In genomic region chr7:30291215-30292131, GRCm38 (mm10) we compare ENCODE assay signal across 8 mouse cellular contexts. TPM values are rescaled to one million over a fixed set of nuclear protein-coding genes. Genes with fewer than 3 reads are reported as not detected.
DNase-seq lines count a peak whose midpoint lies in the region; ATAC-seq lines count a peak whose summit lies in the region.

Gene Clip3, plus strand, starts transcription at chr7:30291728.

- DNase-seq in 3T3-L1 (ENCODE audit: low read depth, low spot score) = peak; percentile 69
- peak; percentile 67 for DNase-seq in adrenal gland, postnatal 25 days
- peak; percentile 90 to 91 for DNase-seq in kidney, postnatal 4 days
- no peak for DNase-seq in liver, embryonic 13.5 days
- peak; percentile 79 for DNase-seq in ovary, postnatal 14 days (ENCODE audit: low spot score)
- peak; percentile 56 for DNase-seq in urinary bladder, postnatal 25 days (ENCODE audit: low spot score)

- no peaks in the 10 kb centered on the region for H3K27me3 ChIP-seq in embryonic facial prominence, embryonic 15.5 days
- H3K27me3 ChIP-seq in heart, embryonic 11.5 days (ENCODE audit: control insufficient read depth, insufficient read depth, low read length) = peaks cover 6% of the 10 kb centered on the region
- H3K27me3 ChIP-seq in liver, embryonic 13.5 days = peaks cover 33% of the 10 kb centered on the region

- 6% methylated on average over 35 of the region's 35 CpGs for WGBS in embryonic facial prominence, embryonic 15.5 days
- WGBS in heart, embryonic 11.5 days (ENCODE audit: insufficient replicate concordance) = 9% methylated on average over 35 of the region's 35 CpGs
- WGBS in liver, embryonic 13.5 days (ENCODE audit: insufficient replicate concordance) = 9% methylated on average over 35 of the region's 35 CpGs

- peak within 1 kb of the TSS; percentile 75 for H3K4me3 ChIP-seq in embryonic facial prominence, embryonic 15.5 days (replicated peaks)
- peak within 1 kb of the TSS; percentile 63 for H3K4me3 ChIP-seq in heart, embryonic 11.5 days (ENCODE audit: low read depth, low read length)
- peak within 1 kb of the TSS; percentile 35 for H3K4me3 ChIP-seq in liver, embryonic 13.5 days (replicated peaks)

- peaks cover 14% of the 10 kb centered on the region for H3K36me3 ChIP-seq in embryonic facial prominence, embryonic 15.5 days
- no peaks in the 10 kb centered on the region; the same call in 1 of the 2 replicates for H3K36me3 ChIP-seq in heart, embryonic 11.5 days (ENCODE audit: control insufficient read depth, insufficient read depth, low read length)
- H3K36me3 ChIP-seq in liver, embryonic 13.5 days = no peaks in the 10 kb centered on the region

- no peaks in the 10 kb centered on the region for H3K9me3 ChIP-seq in embryonic facial prominence, embryonic 15.5 days (replicated peaks)
- H3K9me3 ChIP-seq in heart, embryonic 11.5 days (replicated peaks; ENCODE audit: control insufficient read depth, low read length) = no peaks in the 10 kb centered on the region
- no peaks in the 10 kb centered on the region for H3K9me3 ChIP-seq in liver, embryonic 13.5 days (replicated peaks)

- peak within 1 kb of the TSS; percentile 71 for H3K27ac ChIP-seq in embryonic facial prominence, embryonic 15.5 days (replicated peaks)
- peak within 1 kb of the TSS; percentile 10; the same call in 1 of the 2 replicates for H3K27ac ChIP-seq in heart, embryonic 11.5 days (ENCODE audit: low read depth, low read length)
- no peak within 1 kb of the TSS for H3K27ac ChIP-seq in liver, embryonic 13.5 days

- H3K4me1 ChIP-seq in embryonic facial prominence, embryonic 15.5 days = peaks cover 21% of the 10 kb centered on the region
- peaks cover 6% of the 10 kb centered on the region for H3K4me1 ChIP-seq in heart, embryonic 11.5 days (ENCODE audit: control insufficient read depth, insufficient read depth, low read length)
- no peaks in the 10 kb centered on the region for H3K4me1 ChIP-seq in liver, embryonic 13.5 days (replicated peaks)

- peak within 1 kb of the TSS; percentile 78 for H3K4me2 ChIP-seq in embryonic facial prominence, embryonic 15.5 days (replicated peaks)
- H3K4me2 ChIP-seq in heart, embryonic 11.5 days = peak within 1 kb of the TSS; percentile 69
- H3K4me2 ChIP-seq in liver, embryonic 13.5 days = peak within 1 kb of the TSS; percentile 29

- peak; percentile 76 for ATAC-seq in embryonic facial prominence, embryonic 15.5 days (ENCODE audit: insufficient number of reproducible peaks, low FRiP score, low TSS enrichment, low read depth)
- ATAC-seq in heart, embryonic 11.5 days (replicated peaks; ENCODE audit: insufficient number of reproducible peaks, low FRiP score, low TSS enrichment) = peak; percentile 39; the same call in 1 of the 2 replicates
- ATAC-seq in liver, embryonic 13.5 days (ENCODE audit: low read depth) = no peak

- peak within 1 kb of the TSS; percentile 69 for H3K9ac ChIP-seq in embryonic facial prominence, embryonic 15.5 days
- peak within 1 kb of the TSS; percentile 56 for H3K9ac ChIP-seq in heart, embryonic 11.5 days (ENCODE audit: low read depth, low read length)
- no peak within 1 kb of the TSS for H3K9ac ChIP-seq in liver, embryonic 13.5 days

RNA-seq across cellular contexts. Expression of gene Clip3, which starts in this region (rescaled TPM):
- total RNA-seq in adrenal gland, postnatal 25 days (2021) = 21.1 and 29.5 TPM in 2 replicates
- polyA plus RNA-seq in embryonic facial prominence, embryonic 15.5 days (2015; fragmentation: Nextera tagmentation; extraction: Ambion mirVana) = 36.3 and 47.3 TPM in 2 replicates
- 18.6 and 22.1 TPM in 2 replicates for polyA plus RNA-seq in heart, embryonic 11.5 days (2014; fragmentation: Nextera tagmentation; extraction: Ambion mirVana)
- polyA plus RNA-seq in liver, embryonic 13.5 days (2015; fragmentation: Nextera tagmentation; extraction: Ambion mirVana) = 1.4 and 1.7 TPM in 2 replicates
